Mouse (Mus musculus) T-helper 1 cell (primary cell): ENCODE results near the gene Kel.

Source experiments
- in situ Hi-C: fragments of 300-600 bp; cut with MboI, MseI; formaldehyde crosslinking; loops from one replicate; pipeline ENCODE4 v1.15.1; 2025; ENCODE audit warnings: high pct_unique_total_duplicates

Gene Kel

DNA sequence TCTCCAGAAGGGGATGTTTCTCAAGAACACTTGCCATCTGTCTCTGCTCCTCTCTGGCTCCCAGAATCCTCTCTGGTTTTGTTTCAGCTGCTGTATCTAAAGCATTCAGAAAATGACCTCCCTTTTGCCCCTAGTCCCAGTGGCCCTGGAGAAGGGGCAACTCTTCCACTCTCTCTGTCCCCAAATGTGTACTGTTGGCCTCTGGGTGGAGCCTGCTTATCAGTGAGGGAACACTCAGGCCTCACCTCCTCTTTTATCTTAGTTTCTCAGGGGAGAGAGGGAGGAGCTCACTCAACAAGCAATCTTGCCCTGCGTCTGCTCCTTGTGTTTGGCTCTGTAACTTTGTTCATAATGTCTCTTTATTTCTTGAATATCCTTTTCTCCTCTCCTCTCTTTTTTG lies at the start of gene Kel:
Gene Kel, minus strand, starts transcription at position 217 of the 400 bp plus-strand sequence.
- in situ Hi-C loops, result no loop called here

DNA sequence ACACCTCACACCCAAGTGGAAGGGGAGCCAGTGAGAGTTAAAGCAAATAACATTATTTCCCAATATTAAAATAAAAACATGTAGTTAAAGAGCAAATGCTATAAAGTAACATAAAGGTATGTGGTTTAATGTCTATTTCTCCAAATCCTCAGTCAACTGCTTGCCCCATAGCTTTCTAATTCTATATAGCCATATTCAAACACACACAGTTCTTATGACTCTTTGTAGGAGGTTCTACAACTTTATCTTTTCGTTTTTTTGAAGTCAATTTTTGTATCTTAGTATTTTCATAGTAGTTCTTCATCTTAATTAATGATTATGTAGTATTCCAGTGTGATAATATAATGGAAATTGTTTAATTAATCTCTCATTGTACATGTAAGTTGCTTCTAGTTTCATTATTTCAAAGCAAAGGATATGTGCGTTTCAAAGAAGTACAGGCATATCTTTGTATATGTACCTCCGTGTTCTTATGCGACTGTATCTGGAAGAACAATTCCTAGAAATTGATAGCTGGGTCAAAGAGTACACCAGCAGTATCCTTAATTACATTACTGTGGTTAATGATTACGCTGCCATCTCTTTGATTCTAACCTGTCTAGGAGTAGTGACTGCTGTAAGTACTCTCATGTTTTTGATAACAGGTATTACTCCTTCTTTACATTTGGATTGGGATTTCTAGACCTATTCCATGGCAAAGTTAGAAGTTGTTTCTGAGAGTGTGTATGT lies 40.7 kb upstream of the Kel start:
- in situ Hi-C loops, result no loop called here

DNA sequence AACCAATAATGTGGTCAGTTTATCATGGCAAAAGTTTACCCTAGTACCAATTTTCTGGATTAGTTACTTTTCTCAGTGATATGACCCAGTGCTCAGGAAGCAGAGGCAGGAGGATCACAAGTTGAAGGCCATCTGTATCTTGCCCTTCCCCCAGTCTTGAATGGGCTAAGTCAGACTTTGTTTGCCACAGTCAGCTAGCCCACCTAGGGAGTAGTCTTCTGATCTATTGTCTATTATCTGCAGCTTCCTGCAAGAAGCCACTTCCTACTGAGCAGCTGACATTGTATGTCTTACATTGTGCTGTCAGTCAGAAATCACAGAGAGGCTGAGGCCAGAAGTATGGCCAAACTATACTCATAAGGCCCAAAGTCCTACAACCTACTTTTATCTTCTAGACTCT lies 37.0 kb upstream of the Kel start:
- in situ Hi-C loops, result no loop called here

DNA sequence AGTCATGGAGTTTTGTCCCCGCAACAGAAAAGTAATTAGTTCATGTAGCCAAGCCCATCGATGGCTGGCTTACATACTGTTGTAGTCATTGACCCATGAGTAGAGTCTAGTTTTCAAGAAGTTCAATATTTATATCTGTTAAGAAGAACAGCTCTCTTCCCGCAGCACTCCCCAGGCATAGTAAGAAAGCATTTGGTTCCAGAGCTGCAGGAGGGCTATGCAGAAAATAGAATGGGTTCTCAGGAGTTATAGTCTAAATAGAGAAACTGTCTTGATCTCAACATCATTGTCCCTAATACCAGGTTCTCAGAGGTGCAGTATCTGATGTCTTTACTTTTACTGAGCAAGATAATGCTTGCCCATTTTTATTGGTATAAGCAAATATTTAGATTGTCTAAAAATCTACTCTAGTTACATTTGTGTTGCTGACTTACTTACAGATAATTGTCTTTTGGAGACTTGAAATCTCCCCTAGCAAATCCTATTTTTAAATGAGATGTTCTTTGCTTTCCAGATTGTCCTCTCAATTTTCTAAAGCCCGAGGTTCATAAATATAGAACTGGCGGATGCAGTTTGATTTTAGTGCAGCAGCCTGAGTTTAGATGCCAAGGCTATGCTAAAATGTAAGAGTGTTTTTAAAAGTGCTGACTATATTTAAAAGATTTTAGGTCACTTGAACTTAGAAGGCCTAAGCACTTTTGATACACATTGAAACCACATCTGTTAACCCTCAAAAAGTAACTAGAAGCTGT lies 30.8 kb upstream of the Kel start:
- in situ Hi-C loops, result no loop called here

DNA sequence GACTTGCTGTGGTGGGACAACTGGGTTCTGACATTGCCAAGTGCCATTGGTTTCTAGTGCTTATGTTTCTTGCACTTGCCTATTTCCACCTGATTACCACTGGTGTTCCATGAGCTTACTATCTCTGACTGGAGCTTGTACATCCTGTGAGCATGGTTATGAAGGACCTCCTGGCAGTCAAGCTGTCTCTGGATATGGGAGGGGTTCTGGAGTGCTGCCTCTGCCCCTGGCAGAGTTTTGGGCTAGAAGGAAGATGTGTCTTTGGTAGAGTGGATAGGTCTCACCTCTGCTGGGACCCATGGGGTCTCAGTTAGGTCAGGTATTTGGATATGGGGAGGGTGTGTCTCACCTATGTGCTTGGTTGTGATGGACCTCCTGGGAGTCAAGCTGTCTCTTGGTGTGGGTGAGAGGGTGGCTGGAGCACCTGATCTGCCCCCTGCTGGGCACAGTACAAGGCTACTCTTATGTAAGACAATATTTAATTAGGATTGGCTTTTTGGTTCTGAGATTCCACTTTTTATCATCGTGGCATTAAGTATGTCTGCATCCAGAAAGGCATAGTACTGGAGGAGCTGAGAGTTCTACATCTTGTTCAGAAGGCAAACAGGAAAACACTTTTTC lies 24.0 kb upstream of the Kel start:
- in situ Hi-C loops, result no loop called here

DNA sequence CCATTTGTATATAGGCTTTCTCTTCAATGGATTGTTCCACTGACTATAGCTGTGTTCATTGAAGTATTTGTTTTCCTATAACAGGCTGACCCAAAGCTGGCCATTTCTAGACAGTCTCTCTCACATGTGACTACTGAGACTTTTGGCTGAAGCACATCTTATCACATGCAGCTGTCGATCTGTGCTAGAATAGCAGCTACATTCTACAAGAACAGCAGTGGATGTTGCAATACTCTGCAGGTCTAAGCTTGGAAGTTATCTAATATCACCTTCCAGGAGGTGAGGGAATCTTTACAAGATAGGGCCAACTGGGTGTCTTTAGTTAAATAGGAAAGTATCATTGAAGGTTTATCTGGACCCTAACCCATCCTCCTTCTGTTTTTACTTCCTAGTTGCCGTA lies 17.3 kb upstream of the Kel start:
- in situ Hi-C loops, result no loop called here

DNA sequence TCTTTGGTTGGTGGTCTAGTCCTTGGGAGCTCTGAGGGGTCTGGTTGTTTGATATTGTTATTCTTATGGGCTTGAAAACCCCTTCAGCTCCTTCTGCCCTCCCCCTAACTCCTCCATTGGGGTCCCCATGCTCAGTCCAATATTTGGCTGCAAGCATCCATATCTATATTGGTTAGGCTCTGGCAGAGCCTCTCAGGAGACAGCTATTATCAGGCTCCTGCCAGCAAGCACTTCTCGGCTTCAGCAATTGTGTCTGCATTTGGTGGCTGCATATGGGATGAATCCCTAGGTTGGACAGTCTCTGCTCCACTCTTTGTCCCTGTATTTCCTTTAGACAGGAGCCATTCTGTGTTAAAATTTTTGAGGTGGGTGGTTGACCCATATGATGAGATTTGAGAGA lies 6.1 kb upstream of the Kel start:
- in situ Hi-C loops, result no loop called here

DNA sequence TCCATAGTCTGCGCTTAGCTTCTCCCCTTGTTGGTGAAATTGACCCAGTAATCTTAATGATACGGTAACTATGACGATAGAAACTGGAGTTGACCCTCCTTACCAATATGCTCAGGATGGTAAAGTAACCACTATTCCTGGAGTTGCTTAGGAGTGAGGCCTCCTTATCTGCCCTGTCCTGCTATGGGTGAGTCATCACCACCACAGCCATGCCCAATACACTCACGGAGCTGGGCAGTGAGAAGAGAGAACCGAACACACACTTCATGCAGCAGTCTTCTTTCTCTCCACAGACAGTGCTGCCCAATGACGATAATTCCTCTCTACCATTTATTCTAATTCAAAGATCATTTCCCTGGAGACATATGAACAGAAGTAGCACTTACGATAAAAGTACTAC lies 2.1 kb upstream of the Kel start:
- in situ Hi-C loops, result no loop called here

DNA sequence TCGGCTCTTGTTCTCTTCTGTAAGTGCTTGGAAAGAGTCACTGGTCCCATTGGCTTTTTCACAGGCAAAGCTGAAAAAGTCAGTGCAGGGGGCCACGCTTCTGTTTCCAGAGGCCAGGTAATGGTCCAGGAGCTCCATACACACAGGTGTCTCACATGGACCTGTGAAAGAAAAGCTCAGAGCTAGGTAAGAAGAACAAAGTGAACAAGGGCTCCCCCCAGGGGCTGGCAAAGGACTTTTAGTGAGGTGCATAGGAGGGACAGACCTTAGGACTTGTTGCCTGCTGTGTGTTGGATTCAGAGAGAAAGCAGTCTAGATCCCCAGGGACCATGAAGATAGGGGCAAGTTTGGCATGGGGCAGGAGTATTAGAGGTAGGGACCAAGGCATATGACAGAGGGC lies 1.2 kb downstream of the Kel start:
- in situ Hi-C loops, result no loop called here

DNA sequence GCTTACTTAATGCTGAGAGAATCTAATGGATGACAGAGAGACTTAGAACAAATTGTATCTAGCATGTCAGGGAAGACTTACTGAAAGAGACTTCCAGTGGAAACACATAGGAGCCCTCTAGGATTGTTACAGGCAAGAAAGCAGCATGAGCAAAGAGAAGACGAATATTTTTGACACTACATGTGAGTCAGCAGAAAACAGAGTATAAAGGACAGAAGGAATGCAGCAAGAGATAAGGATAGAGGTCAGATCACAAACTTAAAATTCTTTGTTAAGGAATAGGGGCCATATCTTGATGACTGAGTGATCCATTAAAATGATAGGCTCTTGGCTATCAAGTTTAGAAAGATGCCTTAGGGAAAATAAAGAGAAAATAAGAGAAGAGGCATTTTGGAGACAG lies 2.9 kb downstream of the Kel start:
- in situ Hi-C loops, result no loop called here

DNA sequence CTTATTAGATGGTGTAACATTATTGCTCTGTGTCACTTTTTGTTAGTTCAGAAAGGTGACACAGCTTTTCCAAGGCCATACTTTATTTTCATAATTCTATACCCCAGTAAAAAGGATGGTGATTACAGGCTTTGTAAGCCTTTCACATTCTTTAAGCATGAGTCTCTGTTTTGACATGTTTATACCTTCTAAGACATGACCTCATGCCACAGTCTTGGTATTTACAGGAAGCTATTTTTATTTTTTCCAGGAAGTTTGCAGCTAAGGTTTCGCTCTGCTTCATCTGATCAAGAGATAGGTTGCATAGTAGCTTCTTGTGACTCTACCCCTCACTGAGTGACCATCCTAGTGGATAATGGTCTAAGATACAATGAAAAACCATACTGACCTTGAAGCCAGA lies 9.7 kb downstream of the Kel start:
- in situ Hi-C loops, result no loop called here

DNA sequence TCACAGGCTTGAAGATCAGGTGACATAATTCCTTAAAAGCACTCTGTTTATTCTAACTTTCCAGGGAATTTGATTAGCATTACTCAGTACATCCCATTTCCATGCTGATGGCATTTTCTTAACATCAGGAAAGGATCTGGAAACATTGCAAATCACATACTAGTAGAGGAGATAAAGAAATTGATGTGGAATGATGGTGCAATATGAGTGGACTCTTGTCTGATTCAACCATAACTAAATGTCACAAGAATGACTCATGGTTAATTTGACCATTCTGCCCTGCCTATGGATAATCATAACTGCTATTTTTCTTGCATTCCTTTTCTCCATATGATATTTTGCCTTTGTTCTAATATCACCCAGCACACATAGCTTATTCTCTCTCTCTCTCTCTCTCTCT lies 11.9 kb downstream of the Kel start:
- in situ Hi-C loops, result no loop called here

DNA sequence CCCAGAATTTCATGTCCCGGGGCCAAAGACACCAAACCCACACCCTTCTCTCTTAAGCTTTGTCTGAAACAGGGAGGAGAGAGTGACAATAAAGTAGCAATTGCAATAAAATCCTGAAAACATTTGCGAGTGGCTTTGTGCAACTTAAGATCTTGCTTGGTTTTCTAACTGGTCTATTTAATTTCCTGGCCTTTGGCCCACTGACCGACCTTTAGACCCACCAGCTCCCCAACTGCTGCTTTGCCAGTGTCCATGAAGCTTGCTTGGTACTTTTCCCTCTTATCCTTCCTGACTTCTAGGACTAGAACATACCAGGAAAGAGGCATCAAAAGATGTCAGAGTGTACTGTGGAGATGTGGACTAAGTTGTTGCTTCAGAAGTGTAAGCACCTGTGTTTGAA lies 18.5 kb downstream of the Kel start:
- in situ Hi-C loops, result no loop called here

DNA sequence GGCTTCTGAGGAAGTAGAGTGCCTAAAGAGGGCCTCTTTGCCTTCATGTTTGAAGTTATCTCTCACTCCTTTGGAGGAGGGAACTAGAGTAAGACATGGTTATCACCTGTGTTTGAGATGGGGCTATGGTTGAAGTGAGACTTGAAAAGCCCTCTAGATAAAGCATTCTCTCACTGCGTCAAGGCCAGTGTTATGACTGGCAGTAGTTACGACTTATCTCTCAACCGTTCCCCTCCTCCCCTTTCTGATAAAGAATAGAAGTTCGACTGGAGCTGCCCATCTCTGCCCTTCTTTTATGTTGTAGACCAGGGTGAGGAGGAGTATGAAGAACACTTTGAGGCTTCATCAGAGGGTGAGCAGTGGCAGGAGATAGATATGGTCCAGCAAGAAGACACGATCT lies 19.2 kb downstream of the Kel start:
- in situ Hi-C loops, result no loop called here

DNA sequence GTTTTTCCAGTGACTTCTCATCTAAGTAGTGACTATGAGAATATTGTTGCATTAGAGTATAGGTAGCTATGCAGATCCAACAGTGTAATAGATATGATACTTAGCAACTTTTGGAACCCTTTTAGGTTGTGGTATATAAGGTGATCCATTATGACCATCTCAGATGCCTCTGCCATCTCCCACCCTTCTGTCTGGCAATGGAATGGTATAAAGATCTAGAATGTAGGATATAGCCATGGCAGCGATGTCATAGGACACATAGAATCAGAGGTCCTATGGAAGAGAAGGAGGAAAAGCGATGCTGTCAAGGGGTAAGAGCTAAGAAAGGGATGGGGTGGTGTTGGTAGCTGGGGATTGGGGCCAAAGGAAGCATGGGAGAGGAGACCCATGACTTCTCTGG lies 20.0 kb downstream of the Kel start, which contains the start of gene Llcfc1:
Gene Llcfc1, plus strand, starts transcription at position 301 of the 400 bp plus-strand sequence.
- in situ Hi-C loops, result no loop called here

DNA sequence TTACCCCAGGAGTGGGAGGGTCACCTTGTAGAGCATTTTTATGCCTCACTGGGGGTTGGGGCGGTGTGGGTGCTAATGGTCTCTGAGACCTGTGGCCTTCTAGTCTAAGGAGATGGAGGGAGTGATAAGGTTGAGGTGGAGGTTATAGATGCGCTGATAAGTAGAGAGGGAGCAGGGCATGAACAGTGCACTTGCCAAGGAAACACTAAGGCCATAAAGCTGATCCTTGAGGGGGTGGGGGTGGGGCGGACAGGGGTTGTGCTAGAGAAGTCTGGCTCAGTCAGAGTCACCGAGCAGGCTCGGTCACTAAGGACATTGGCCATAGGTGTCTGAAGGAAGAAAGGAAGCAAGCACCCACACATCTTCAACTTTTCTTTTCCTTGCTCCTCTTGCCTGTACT lies 22.5 kb downstream of the Kel start:
- in situ Hi-C loops, result no loop called here

DNA sequence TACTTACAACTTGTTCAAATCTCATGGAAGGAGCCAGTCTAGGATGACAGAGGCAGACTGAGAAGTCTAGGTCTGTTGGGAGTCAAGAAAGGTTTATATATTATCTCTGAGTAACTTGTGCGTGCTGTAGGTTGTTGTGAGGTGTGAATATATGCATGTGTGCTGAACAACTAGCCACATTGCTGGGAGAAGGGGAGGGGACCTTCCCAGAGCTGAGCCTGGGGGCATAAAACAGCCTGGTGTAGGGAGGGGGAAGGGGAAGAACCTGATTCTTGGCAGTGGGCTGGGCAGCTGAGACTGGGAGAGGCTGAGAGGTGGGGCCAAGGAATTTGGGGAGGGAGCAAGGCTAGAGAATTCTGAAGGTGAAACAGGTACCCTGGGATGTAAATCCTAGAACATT lies 23.5 kb downstream of the Kel start, which contains the start of gene Trpv5:
Gene Trpv5, minus strand, starts transcription at position 101 of the 400 bp plus-strand sequence.
- in situ Hi-C loops, result no loop called here

DNA sequence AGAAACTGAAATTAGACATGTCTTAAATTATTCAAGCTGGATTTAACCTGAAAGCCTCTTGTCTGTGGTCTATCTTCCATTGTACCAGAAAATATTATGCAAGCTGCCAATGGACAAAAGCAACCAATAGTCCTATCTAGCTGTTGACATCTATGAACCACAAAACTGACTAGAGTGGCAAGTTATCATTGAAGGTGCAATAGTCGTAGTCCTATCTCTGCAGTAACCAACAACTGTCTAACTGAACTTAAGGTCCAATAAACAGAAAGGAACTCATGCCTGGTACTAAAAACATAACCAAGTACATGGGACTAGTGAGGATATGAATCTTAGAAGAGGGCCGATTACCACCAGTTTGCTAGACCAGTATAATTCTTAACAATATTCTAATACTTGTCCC lies 27.6 kb downstream of the Kel start:
- in situ Hi-C loops, result no loop called here

DNA sequence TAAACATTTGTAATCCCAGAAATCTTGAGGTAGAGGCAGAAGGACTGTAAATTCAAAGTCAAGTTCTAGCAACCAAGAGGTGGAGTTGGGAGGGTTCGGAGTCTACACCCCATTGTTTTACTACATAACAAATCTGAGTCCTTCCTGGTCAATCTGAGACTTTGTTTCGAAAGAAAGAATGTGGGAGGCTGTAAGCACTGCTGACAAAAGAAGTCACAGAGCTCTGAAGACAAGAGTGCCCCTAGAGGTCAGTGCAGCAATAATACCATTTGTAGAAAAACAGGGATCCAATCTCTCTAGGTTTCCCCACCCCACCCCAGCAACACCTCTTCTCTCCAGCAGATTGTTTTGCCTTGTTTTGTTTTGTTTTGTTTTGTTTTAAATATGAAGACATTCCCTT lies 41.8 kb downstream of the Kel start:
- in situ Hi-C loops, result no loop called here

DNA sequence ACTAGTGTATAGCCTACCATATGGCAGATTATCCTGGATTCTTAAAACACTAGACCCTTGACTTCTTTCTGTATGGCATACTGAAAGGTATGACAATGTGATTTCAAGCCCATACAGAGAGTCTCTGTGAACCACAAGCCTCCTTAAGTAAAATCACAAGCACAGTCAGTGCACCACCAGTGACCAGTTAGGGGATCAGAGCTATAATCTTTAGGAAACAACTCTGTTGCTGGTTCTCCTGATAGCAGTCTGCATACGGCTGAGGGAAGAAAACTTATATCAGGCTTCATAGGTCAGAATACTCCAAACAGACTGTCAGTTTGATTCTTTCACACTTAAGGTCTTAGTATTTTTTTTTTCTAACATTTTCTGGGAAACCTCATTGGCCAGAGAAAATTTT lies 45.7 kb downstream of the Kel start:
- in situ Hi-C loops, result no loop called here

DNA sequence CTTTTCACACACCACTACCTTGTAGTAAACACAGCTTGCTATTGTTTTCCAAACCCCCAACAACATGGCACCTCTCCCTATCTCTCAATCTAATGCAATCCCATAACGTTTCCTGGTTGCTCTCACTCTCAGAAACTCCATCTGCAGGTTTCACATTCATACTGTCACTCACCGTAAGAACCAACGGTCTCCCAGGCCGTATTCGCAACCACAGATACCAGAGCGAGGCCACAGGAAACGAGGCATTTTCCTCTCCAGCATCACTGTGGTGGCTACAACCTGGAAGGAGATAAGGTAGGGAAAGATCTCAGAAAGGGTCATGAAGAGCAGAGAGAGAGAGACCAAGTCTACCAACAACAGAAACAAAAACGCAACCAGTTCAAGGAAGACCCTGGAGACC lies 49.5 kb downstream of the Kel start:
- in situ Hi-C loops, result no loop called here

DNA sequence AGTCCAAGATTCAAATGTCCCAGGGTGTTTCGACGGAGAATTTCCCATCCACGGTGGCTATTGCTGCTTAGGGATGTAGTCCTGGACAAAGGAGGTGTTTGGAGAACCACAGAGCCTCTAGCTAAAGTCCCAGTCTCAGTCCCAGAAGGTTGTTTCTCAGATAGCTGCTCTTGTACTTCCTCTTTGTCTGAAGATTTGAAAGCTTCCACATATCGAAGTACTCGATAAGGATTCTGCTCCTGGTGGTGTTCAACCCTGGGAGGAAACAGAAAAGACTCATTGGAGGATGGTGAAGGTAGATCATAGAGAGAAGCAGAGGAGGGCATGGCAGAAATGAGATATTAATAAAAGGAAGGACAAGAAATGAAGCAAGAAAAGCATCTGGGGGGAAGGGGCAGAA lies 51.0 kb downstream of the Kel start:
- in situ Hi-C loops, result no loop called here

DNA sequence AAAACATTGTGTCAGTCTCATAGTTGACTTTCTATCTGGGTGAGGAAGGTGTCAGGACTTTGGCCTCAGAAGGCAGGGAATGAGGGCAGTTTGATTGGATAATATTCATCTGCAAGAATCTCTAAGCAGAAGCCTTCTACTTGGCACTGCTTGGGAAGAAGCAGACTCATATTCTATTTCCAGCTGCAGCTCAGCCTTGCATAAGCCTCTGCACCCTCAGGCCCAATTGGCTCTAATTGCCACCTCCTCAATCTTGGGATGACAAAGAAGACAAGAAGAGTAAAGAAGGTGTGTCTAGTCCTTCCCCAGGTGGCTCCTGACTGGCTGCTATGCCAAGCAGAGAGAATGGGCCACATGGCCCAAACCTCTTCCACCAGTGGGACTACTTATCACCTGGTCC lies 57.5 kb downstream of the Kel start:
- in situ Hi-C loops, result no loop called here
